Mouse (Mus musculus) kidney, adult 2 months (tissue): ENCODE data around the gene Ppp6r3.

Source experiments
- CTCF ChIP-seq: fragments of 200-500 bp; conservative IDR thresholded peaks from 2 replicates; pipeline ENCODE4 v1.5.1; 2011; ENCODE audit warnings: low read depth, mild to moderate bottlenecking, control low read depth, low read length, moderate library complexity, mixed read lengths; ENCODE audit not compliant: insufficient read depth, insufficient read length
- POLR2A ChIP-seq: fragments of 200-500 bp; IDR thresholded peaks from one replicate; pipeline ENCODE4 v1.6.1; 2011; ENCODE audit warnings: low read depth, low read length, control low read depth

- no peak for TF ChIP-seq CTCF
- no peak for TF ChIP-seq POLR2A
Observed at GRCm38 (mm10) chr19:3564309-3564708, 11.2 kb downstream of the Ppp6r3 start.
